Mouse (Mus musculus) testis, postnatal 14 days (tissue): Measurements from ENCODE around the gene Cfap70.
A peak's percentile ranks its signal among the peaks of the same experiment; 100 is the strongest.

Experiments
- DNase-seq: peaks from one replicate; pipeline ENCODE4 v3.0.0; 2021; ENCODE audit warnings: low spot score

The Cfap70 gene

GRCm38 (mm10) chr14:20423046-20423445 lies 29.0 kb downstream of the Cfap70 start:
- no peak for DNase-seq

GRCm38 (mm10) chr14:20422257-20422656 lies 29.8 kb downstream of the Cfap70 start:
- no peak for DNase-seq

GRCm38 (mm10) chr14:20400071-20400470 lies 52.0 kb downstream of the Cfap70 start:
- no peak for DNase-seq

GRCm38 (mm10) chr14:20398864-20399263 lies 53.2 kb downstream of the Cfap70 start:
- DNase-seq: no peak

- DNase-seq: no peak
Observed at GRCm38 (mm10) chr14:20397220-20397619, 54.8 kb downstream of the Cfap70 start.

GRCm38 (mm10) chr14:20393205-20393913 lies 58.7 kb downstream of the Cfap70 start, which contains the start of gene Mrps16:
Gene Mrps16, minus strand, starts transcription at chr14:20393634.
- peak; percentile 95 for DNase-seq

GRCm38 (mm10) chr14:20392326-20392725 lies 59.7 kb downstream of the Cfap70 start:
- DNase-seq: no peak

GRCm38 (mm10) chr14:20389446-20390079 lies 62.5 kb downstream of the Cfap70 start:
- no peak for DNase-seq

GRCm38 (mm10) chr14:20388441-20389129 lies 63.4 kb downstream of the Cfap70 start, which contains the start of gene Dnajc9:
Gene Dnajc9, minus strand, starts transcription at chr14:20388910.
- DNase-seq: peak; percentile 94

- no peak for DNase-seq
Observed at GRCm38 (mm10) chr14:20379753-20380430, 72.1 kb downstream of the Cfap70 start.

GRCm38 (mm10) chr14:20379087-20379640 lies 72.9 kb downstream of the Cfap70 start:
- no peak for DNase-seq

- DNase-seq: peak; percentile 51
Observed at GRCm38 (mm10) chr14:20378313-20379061, 73.5 kb downstream of the Cfap70 start.

- DNase-seq: no peak
Observed at GRCm38 (mm10) chr14:20377112-20377521, 74.9 kb downstream of the Cfap70 start.

- DNase-seq: no peak
Observed at GRCm38 (mm10) chr14:20371854-20372253, 80.2 kb downstream of the Cfap70 start.

- no peak for DNase-seq
Observed at GRCm38 (mm10) chr14:20370798-20371197, 81.2 kb downstream of the Cfap70 start.

- no peak for DNase-seq
Observed at GRCm38 (mm10) chr14:20368271-20368670, 83.8 kb downstream of the Cfap70 start.

GRCm38 (mm10) chr14:20363230-20363629 lies 88.8 kb downstream of the Cfap70 start:
- DNase-seq: no peak

GRCm38 (mm10) chr14:20347991-20348541 lies 104.0 kb downstream of the Cfap70 start, which contains the start of the genes Ecd and Fam149b:
Gene Ecd, minus strand, starts transcription at chr14:20348121.
Gene Fam149b, plus strand, starts transcription at chr14:20348162.
- peak; percentile 93 for DNase-seq

GRCm38 (mm10) chr14:20347441-20347990 lies 104.5 kb downstream of the Cfap70 start:
- no peak for DNase-seq

- no peak for DNase-seq
Observed at GRCm38 (mm10) chr14:20345885-20346284, 106.1 kb downstream of the Cfap70 start.
